Mouse (Mus musculus) C2C12 (cell line): ENCODE measurements at regions not wholly inside any gene's neighbourhood (a gene's known extent, or its start where the extent isn't known, plus 50 kb on each side); places are given as distances from the start of the nearest gene placed in this dataset.

Experiments used
- H3K27me3 ChIP-seq: one replicate; pipeline ENCODE4 v1.6.1; 2011; ENCODE audit not compliant: control insufficient read depth, insufficient read depth, insufficient read length
- H3K36me3 ChIP-seq: one replicate; pipeline ENCODE4 v1.6.1; 2011; ENCODE audit not compliant: control insufficient read depth, insufficient read depth
- H3K4me3 ChIP-seq: one replicate; pipeline ENCODE4 v1.5.1; 2011; ENCODE audit warnings: mild to moderate bottlenecking, control low read depth; ENCODE audit not compliant: poor library complexity, insufficient read depth, severe bottlenecking
- H3K79me2 ChIP-seq: one replicate; pipeline ENCODE4 v1.6.1; 2011; ENCODE audit not compliant: control insufficient read depth, insufficient read depth
- H3K79me3 ChIP-seq: one replicate; pipeline ENCODE4 v1.6.1; 2011; ENCODE audit warnings: low read depth, control low read depth
- H3ac ChIP-seq: one replicate; pipeline ENCODE3; 2011; ENCODE audit warnings: low read depth; ENCODE audit not compliant: control insufficient read depth, insufficient read length
- CEBPB ChIP-seq: IDR thresholded peaks from one replicate; pipeline ENCODE4 v1.6.1; 2011; ENCODE audit warnings: low read depth, mild to moderate bottlenecking, control low read depth, moderate library complexity
- CTCF ChIP-seq: IDR thresholded peaks from one replicate; pipeline ENCODE4 v1.5.1; 2011; ENCODE audit not compliant: control insufficient read depth, insufficient read depth, insufficient read length
- FOSL1 ChIP-seq: IDR thresholded peaks from one replicate; pipeline ENCODE4 v1.8.0; 2011; ENCODE audit warnings: mild to moderate bottlenecking, low read length; ENCODE audit not compliant: poor library complexity, insufficient read depth, severe bottlenecking
- MAX ChIP-seq: IDR thresholded peaks from one replicate; pipeline ENCODE4 v1.6.1; 2011; ENCODE audit warnings: mild to moderate bottlenecking, control low read depth
- MYOD1 ChIP-seq: IDR thresholded peaks from one replicate; pipeline ENCODE4 v1.6.1; 2011; ENCODE audit warnings: low read depth; ENCODE audit not compliant: control insufficient read depth, insufficient read length
- MYOG ChIP-seq: IDR thresholded peaks from one replicate; pipeline ENCODE4 v1.6.1; 2011; ENCODE audit not compliant: control insufficient read depth, insufficient read length; ENCODE audit errors: extremely low read depth
- USF1 ChIP-seq: IDR thresholded peaks from one replicate; pipeline ENCODE4 v1.6.1; 2011; ENCODE audit warnings: low read depth, mild to moderate bottlenecking, control low read depth, moderate library complexity

GRCm38 (mm10) chr6:100493558-100493957, 177.4 kb downstream of the Shq1 start:
- H3K79me2 ChIP-seq = no peaks in the 10 kb centered on the region
- H3K36me3 ChIP-seq = no peaks in the 10 kb centered on the region
- no peaks in the 10 kb centered on the region for H3K79me3 ChIP-seq
- TF ChIP-seq FOSL1 = no peak
- no peak for TF ChIP-seq MYOG
- no peak for TF ChIP-seq CEBPB
- no peak for TF ChIP-seq MAX
- no peak for TF ChIP-seq MYOD1
- no peak for TF ChIP-seq USF1
- TF ChIP-seq CTCF = no peak
- H3K4me3 ChIP-seq = no peak overlapping the region
- H3K27me3 ChIP-seq = no peaks in the 10 kb centered on the region
- no peak overlapping the region for H3ac ChIP-seq

- H3K4me3 ChIP-seq = no peak overlapping the region
- no peaks in the 10 kb centered on the region for H3K36me3 ChIP-seq
- H3K27me3 ChIP-seq = no peaks in the 10 kb centered on the region
- H3K79me2 ChIP-seq = no peaks in the 10 kb centered on the region
- TF ChIP-seq MYOG = no peak
- TF ChIP-seq CTCF = no peak
- TF ChIP-seq CEBPB = no peak
- no peak for TF ChIP-seq MYOD1
- no peak for TF ChIP-seq USF1
- H3ac ChIP-seq = no peak overlapping the region
- H3K79me3 ChIP-seq = no peaks in the 10 kb centered on the region
Measured at GRCm38 (mm10) chr6:100491811-100492210, 179.1 kb downstream of the Shq1 start.

GRCm38 (mm10) chr6:100490920-100491712, 179.8 kb downstream of the Shq1 start:
- H3K36me3 ChIP-seq = no peaks in the 10 kb centered on the region
- H3K79me3 ChIP-seq = no peaks in the 10 kb centered on the region
- H3K27me3 ChIP-seq = no peaks in the 10 kb centered on the region
- H3K79me2 ChIP-seq = no peaks in the 10 kb centered on the region
- no peak overlapping the region for H3ac ChIP-seq
- no peak for TF ChIP-seq USF1
- no peak for TF ChIP-seq CEBPB
- TF ChIP-seq MAX = no peak
- no peak for TF ChIP-seq MYOD1
- no peak for TF ChIP-seq CTCF
- no peak for TF ChIP-seq MYOG
- no peak for TF ChIP-seq FOSL1
- no peak overlapping the region for H3K4me3 ChIP-seq

DNA sequence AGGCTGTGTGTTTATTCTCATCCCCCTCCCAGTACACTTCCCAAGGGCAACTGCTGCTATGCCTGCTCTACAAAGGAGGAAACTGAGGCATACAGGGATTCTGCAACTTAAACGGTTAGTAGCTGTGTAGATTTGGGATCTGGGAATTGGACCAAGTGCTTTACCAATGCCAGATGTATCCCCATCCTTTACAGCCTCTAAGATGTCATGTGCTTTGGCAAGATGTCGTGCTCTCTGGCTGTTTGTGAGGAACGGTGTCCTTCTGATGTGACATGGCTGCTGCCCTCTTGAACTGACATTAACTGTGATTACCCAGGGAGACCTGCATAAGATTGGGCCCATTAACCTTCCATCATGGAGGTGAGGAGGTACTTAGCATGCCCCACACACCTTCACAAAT, 187.1 kb downstream of the Shq1 start:
- no peaks in the 10 kb centered on the region for H3K79me3 ChIP-seq
- no peaks in the 10 kb centered on the region for H3K36me3 ChIP-seq
- H3K27me3 ChIP-seq = no peaks in the 10 kb centered on the region
- no peaks in the 10 kb centered on the region for H3K79me2 ChIP-seq
- H3K4me3 ChIP-seq = no peak overlapping the region
- H3ac ChIP-seq = no peak overlapping the region
- TF ChIP-seq MYOD1 = no peak
- TF ChIP-seq MAX = no peak
- no peak for TF ChIP-seq CTCF
- no peak for TF ChIP-seq MYOG

DNA sequence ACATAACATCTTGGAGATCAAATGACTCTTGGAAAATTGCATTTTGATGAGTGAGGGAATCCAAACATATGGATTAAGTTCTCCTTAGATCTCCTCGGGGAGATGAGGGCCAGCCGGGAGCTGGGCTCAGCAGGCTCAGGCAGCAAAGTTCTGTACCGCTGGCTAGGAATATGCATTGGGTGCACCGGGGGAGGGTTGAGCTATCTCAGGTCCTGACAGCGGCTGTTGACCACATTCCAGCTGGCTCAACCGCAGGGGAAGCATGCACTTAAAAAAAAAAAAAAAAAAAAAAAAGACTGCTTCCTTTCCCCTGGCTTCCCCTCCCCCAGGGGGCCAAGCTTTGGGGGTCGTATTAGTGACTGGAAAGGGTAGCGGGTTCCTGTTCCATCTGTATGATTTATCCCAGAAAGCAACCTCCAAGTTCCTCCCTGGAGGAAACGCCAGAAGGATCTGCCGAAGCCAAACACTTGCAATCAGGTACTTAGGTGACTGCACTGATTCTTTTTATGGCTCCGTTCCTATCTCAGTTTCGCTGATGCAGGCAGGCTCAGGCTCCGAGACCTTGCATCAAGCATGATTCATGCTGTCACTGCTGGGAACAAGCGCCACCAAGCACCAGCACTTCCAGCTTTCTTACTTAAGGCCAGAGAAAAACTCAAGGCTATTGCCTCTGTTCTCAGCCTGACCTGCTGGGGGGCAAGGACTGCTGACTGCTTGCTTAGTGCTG, 187.7 kb downstream of the Shq1 start:
- Histone ChIP-seq H3ac (no peak overlapping the region), H3K27me3 (no peaks in the 10 kb centered on the region), H3K36me3 (no peaks in the 10 kb centered on the region), H3K79me3 (no peaks in the 10 kb centered on the region), H3K4me3 (no peak overlapping the region), H3K79me2 (no peaks in the 10 kb centered on the region)
- TF ChIP-seq USF1 (no peak), CEBPB (no peak), MYOG (no peak), MYOD1 (no peak), MAX (no peak), CTCF (no peak), FOSL1 (no peak)
